ENCODE assay signal across 27 mouse cellular contexts in genomic region chr16:12770482-12770881, GRCm38 (mm10).
"Had no signal": no experiment of that assay in that cellular context is flagged by ENCODE, and none has a peak within 500 bp of the region (broad histone marks: within the 10 kb centered on the region; RNA-seq: fewer than 3 reads in every experiment).

No protein-coding gene starts in this region.

- ATAC-seq: hindbrain, postnatal 0 days; intestine, embryonic 16.5 days; liver, embryonic 12.5 days had no signal

- H3K9me3 ChIP-seq: heart, embryonic 15.5 days; hindbrain, embryonic 13.5 days; hindbrain, embryonic 15.5 days; kidney, embryonic 15.5 days; limb, embryonic 13.5 days; limb, embryonic 15.5 days; liver, embryonic 12.5 days had no signal

- H3K27me3 ChIP-seq: heart, embryonic 13.5 days; heart, embryonic 15.5 days; hindbrain, embryonic 13.5 days; hindbrain, embryonic 15.5 days; kidney, embryonic 15.5 days; limb, embryonic 13.5 days; limb, embryonic 15.5 days; liver, embryonic 12.5 days had no signal

- H3K4me3 ChIP-seq: heart, adult 2 months; heart, embryonic 13.5 days; heart, embryonic 15.5 days; hindbrain, embryonic 13.5 days; hindbrain, embryonic 15.5 days; kidney, embryonic 15.5 days; limb, embryonic 13.5 days; limb, embryonic 15.5 days; liver, embryonic 12.5 days had no signal

- H3K4me1 ChIP-seq: heart, embryonic 15.5 days; hindbrain, embryonic 13.5 days; hindbrain, embryonic 15.5 days; kidney, embryonic 15.5 days; limb, embryonic 13.5 days; limb, embryonic 15.5 days; liver, embryonic 12.5 days had no signal

- H3K4me2 ChIP-seq: heart, embryonic 11.5 days; heart, embryonic 13.5 days; heart, embryonic 15.5 days; hindbrain, embryonic 13.5 days; hindbrain, embryonic 15.5 days; kidney, embryonic 15.5 days; limb, embryonic 13.5 days; limb, embryonic 15.5 days; liver, embryonic 12.5 days had no signal

- H3K9ac ChIP-seq: heart, embryonic 13.5 days; heart, embryonic 15.5 days; hindbrain, embryonic 13.5 days; hindbrain, embryonic 15.5 days; kidney, embryonic 15.5 days; limb, embryonic 13.5 days; limb, embryonic 15.5 days; liver, embryonic 12.5 days; liver, embryonic 14.5 days had no signal

- H3K36me3 ChIP-seq: heart, embryonic 13.5 days; heart, embryonic 15.5 days; hindbrain, embryonic 13.5 days; hindbrain, embryonic 15.5 days; kidney, embryonic 15.5 days; limb, embryonic 13.5 days; limb, embryonic 15.5 days; liver, embryonic 12.5 days had no signal

- H3K27ac ChIP-seq: heart, adult 2 months; heart, embryonic 13.5 days; heart, embryonic 15.5 days; hindbrain, embryonic 13.5 days; hindbrain, embryonic 15.5 days; hindbrain, postnatal 0 days; kidney, embryonic 15.5 days; kidney, postnatal 0 days; limb, embryonic 13.5 days; limb, embryonic 15.5 days; liver, embryonic 12.5 days; liver, embryonic 14.5 days had no signal

- DNase-seq: gastrocnemius, postnatal 14 days; gastrocnemius, postnatal 36 days; heart, adult 11 months; heart, adult 2 months; heart, postnatal 14 days; heart, postnatal 36 days; kidney, adult 11 months; kidney, adult 2 months; kidney, adult 9 months; kidney, postnatal 14 days; kidney, postnatal 36 days; layer of hippocampus, adult 9-11 months; layer of hippocampus, postnatal 36 days; left cerebral cortex, postnatal 4 days had no signal
